Mouse (Mus musculus): Measurements from ENCODE around the gene Lrrc56.

GRCm38 (mm10) chr7:141169300-141169699 is 24.7 kb upstream of the Lrrc56 start:
- TF ChIP-seq CTCF (IDR thresholded peaks at IDR 0.05; ENCODE audit: low read depth, low read length) (no peak), GATA1 (IDR thresholded peaks at IDR 0.05; ENCODE audit: borderline replicate concordance, low read length) (no peak), GATA2 (IDR thresholded peaks at IDR 0.05; ENCODE audit: borderline replicate concordance, low read depth, low read length) (no peak)
